Mouse (Mus musculus): ENCODE measurements around the gene Dpp4.

DNA sequence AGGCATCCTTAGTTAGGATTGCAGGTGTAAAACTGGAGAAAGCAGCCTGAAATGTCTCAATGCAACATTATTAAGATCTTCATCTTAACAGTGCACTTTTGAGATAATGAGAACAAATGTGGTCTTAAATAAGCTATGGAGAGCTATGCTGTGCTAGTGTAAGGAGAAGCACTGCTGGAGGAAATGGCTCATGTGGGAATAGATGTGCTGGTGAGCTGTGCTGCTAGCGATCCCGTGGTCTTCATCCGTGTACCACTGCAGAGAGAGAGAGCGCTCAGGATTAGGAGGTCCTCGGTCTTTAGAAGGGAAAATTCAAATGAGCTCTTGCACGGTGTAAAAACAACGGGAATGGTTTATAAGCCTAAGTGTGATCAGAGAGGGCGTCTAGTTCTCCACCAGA is 79.6 kb downstream of the Dpp4 start:
- TF ChIP-seq CTCF (IDR thresholded peaks at IDR 0.05; ENCODE audit: borderline replicate concordance, extremely low read depth, insufficient read depth, insufficient read length), result no peak
- TF ChIP-seq POLR2A (IDR thresholded peaks at IDR 0.05; ENCODE audit: borderline replicate concordance, extremely low read depth, insufficient read depth, insufficient read length, poor library complexity, severe bottlenecking), result no peak

Data from brain, embryonic 14.5 days (tissue).